Mouse (Mus musculus): ENCODE measurements at regions not wholly inside any gene's neighbourhood (a gene's known extent, or its start where the extent isn't known, plus 50 kb on each side); places are given as distances from the start of the nearest gene placed in this dataset.
A peak's percentile ranks its signal among the peaks of the same experiment; 100 is the strongest.

- intact Hi-C loops (cut with DNase I), result no loop called here
- no peak for DNase-seq (ENCODE audit: low spot score in 2 of 2)
These were observed 119.3 kb downstream of the Ttc8 start for GRCm38 (mm10) chr12:99039497-99040322.

- DNase-seq (ENCODE audit: low spot score in 2 of 2), result no peak
- intact Hi-C loops (cut with DNase I), result no loop called here
These were observed 121.2 kb downstream of the Ttc8 start for GRCm38 (mm10) chr12:99041606-99042005.

- peak in 1 of 2 experiments; percentile 70 for DNase-seq (ENCODE audit: low spot score in 2 of 2)
- intact Hi-C loops (cut with DNase I), result no loop called here
These were observed 122.8 kb downstream of the Ttc8 start for GRCm38 (mm10) chr12:99042918-99043862.

GRCm38 (mm10) chr12:99044477-99044876 lies 124.1 kb downstream of the Ttc8 start:
- DNase-seq (ENCODE audit: low spot score in 2 of 2), result peak in 1 of 2 experiments; percentile 72
- intact Hi-C loops (cut with DNase I), result no loop called here

- DNase-seq (ENCODE audit: low spot score in 2 of 2), result no peak
- intact Hi-C loops (cut with DNase I), result no loop called here
These were observed 130.1 kb downstream of the Ttc8 start for GRCm38 (mm10) chr12:99050426-99050825.

GRCm38 (mm10) chr12:99052599-99052998 lies 132.2 kb downstream of the Ttc8 start:
- no peak for DNase-seq (ENCODE audit: low spot score in 2 of 2)
- intact Hi-C loops (cut with DNase I), result no loop called here

GRCm38 (mm10) chr12:99057521-99057920 lies 137.1 kb downstream of the Ttc8 start:
- DNase-seq (ENCODE audit: low spot score in 2 of 2), result no peak
- intact Hi-C loops (cut with DNase I), result no loop called here

GRCm38 (mm10) chr12:99058916-99059315 lies 138.5 kb downstream of the Ttc8 start:
- no peak for DNase-seq (ENCODE audit: low spot score in 2 of 2)
- intact Hi-C loops (cut with DNase I), result no loop called here

GRCm38 (mm10) chr12:99059491-99059890 lies 139.1 kb downstream of the Ttc8 start:
- intact Hi-C loops (cut with DNase I), result no loop called here
- no peak for DNase-seq (ENCODE audit: low spot score in 2 of 2)

- intact Hi-C loops (cut with DNase I), result loop anchor here (10.0 kb wide), 1 partner anchor 156 kb away; the partner anchor contains the start of gene Eml5
- no peak for DNase-seq (ENCODE audit: low spot score in 2 of 2)
These were observed 140.3 kb downstream of the Ttc8 start for GRCm38 (mm10) chr12:99060702-99061101.

GRCm38 (mm10) chr12:99063441-99063840 lies 143.1 kb downstream of the Ttc8 start:
- intact Hi-C loops (cut with DNase I), result loop anchor here (10.0 kb wide), 1 partner anchor 159 kb away; the partner anchor contains the start of gene Eml5
- no peak for DNase-seq (ENCODE audit: low spot score in 2 of 2)

- intact Hi-C loops (cut with DNase I), result loop anchor here (10.0 kb wide), 1 partner anchor 159 kb away; the partner anchor contains the start of gene Eml5
- peak in 1 of 2 experiments; percentile 20 for DNase-seq (ENCODE audit: low spot score in 2 of 2)
These were observed 143.5 kb downstream of the Ttc8 start for GRCm38 (mm10) chr12:99063885-99064284.

GRCm38 (mm10) chr12:99067962-99068361 lies 147.6 kb downstream of the Ttc8 start:
- intact Hi-C loops (cut with DNase I), result loop anchor here (10.0 kb wide), 1 partner anchor 163 kb away; the partner anchor contains the start of gene Eml5
- DNase-seq (ENCODE audit: low spot score in 2 of 2), result no peak

GRCm38 (mm10) chr12:99073766-99074165 lies 153.4 kb downstream of the Ttc8 start:
- no peak for DNase-seq (ENCODE audit: low spot score in 2 of 2)
- intact Hi-C loops (cut with DNase I), result no loop called here

GRCm38 (mm10) chr12:99077366-99077765 lies 157.0 kb downstream of the Ttc8 start:
- no peak for DNase-seq (ENCODE audit: low spot score in 2 of 2)
- intact Hi-C loops (cut with DNase I), result no loop called here

- intact Hi-C loops (cut with DNase I), result loop anchor here (5.0 kb wide), 1 partner anchor 882 kb away; the partner anchor contains the start of gene Kcnk13
- DNase-seq (ENCODE audit: low spot score in 2 of 2), result no peak
These were observed 159.5 kb downstream of the Ttc8 start for GRCm38 (mm10) chr12:99079873-99080272.

GRCm38 (mm10) chr12:99083616-99084015 lies 163.2 kb downstream of the Ttc8 start:
- intact Hi-C loops (cut with DNase I), result loop anchor here (5.0 kb wide), 1 partner anchor 879 kb away; the partner anchor contains the start of gene Kcnk13
- no peak for DNase-seq (ENCODE audit: low spot score in 2 of 2)

GRCm38 (mm10) chr12:99084144-99084543 lies 163.8 kb downstream of the Ttc8 start:
- intact Hi-C loops (cut with DNase I), result loop anchor here (5.0 kb wide), 1 partner anchor 878 kb away; the partner anchor contains the start of gene Kcnk13
- DNase-seq (ENCODE audit: low spot score in 2 of 2), result peak; percentile 85 to 90

GRCm38 (mm10) chr12:99087286-99087685 lies 166.9 kb downstream of the Ttc8 start:
- intact Hi-C loops (cut with DNase I), result loop anchor here (5.0 kb wide), 1 partner anchor 1020 kb away; no protein-coding TSS in a partner anchor

GRCm38 (mm10) chr12:99091770-99092169 lies 171.4 kb downstream of the Ttc8 start:
- intact Hi-C loops (cut with DNase I), result no loop called here
- DNase-seq (ENCODE audit: low spot score in 2 of 2), result no peak

More at GRCm38 (mm10) chr12:99087286-99087685, 166.9 kb downstream of the Ttc8 start:
- peak; percentile 43 to 67 for DNase-seq (ENCODE audit: low spot score in 2 of 2)

All from left cerebral cortex, postnatal 25 days (tissue).